Comparison of ENCODE assay signal across 10 mouse cellular contexts in genomic region chr9:73557805-73558204, GRCm38 (mm10).
DNase-seq lines count a peak whose midpoint lies in the region; ATAC-seq and TF ChIP-seq lines count a peak whose summit lies in the region.
"Had no signal": no experiment of that assay in that cellular context is flagged by ENCODE, and none has a peak within 500 bp of the region (broad histone marks: within the 10 kb centered on the region; RNA-seq: fewer than 3 reads in every experiment).

No protein-coding gene starts in this region.

- no peaks in the 10 kb centered on the region for H3K27me3 ChIP-seq in forebrain, embryonic 14.5 days (replicated peaks; ENCODE audit: control insufficient read depth, insufficient read depth, low read length)
- no peaks in the 10 kb centered on the region for H3K27me3 ChIP-seq in forebrain, embryonic 15.5 days
- H3K27me3 ChIP-seq: heart, embryonic 15.5 days; neural tube, embryonic 12.5 days had no signal

- no peak overlapping the region for H3K27ac ChIP-seq in forebrain, embryonic 14.5 days (ENCODE audit: low read depth, low read length)
- no peak overlapping the region for H3K27ac ChIP-seq in forebrain, embryonic 15.5 days (replicated peaks)
- H3K27ac ChIP-seq in bone marrow, adult 2 months (ENCODE audit: control insufficient read depth, insufficient read depth, low read depth, low read length, poor library complexity) = no peak overlapping the region
- H3K27ac ChIP-seq: heart, embryonic 15.5 days; neural tube, embryonic 12.5 days had no signal

- 61% methylated on average over 2 of the region's 2 CpGs for WGBS in forebrain, embryonic 14.5 days
- 74% methylated on average over 2 of the region's 2 CpGs for WGBS in forebrain, embryonic 15.5 days
- 71% methylated on average over 2 of the region's 2 CpGs for WGBS in bone marrow, adult 2 months

- H3K36me3 ChIP-seq in forebrain, embryonic 14.5 days (ENCODE audit: control insufficient read depth, insufficient read depth, low read length) = no peaks in the 10 kb centered on the region
- H3K36me3 ChIP-seq in forebrain, embryonic 15.5 days = no peaks in the 10 kb centered on the region
- H3K36me3 ChIP-seq: heart, embryonic 15.5 days; neural tube, embryonic 12.5 days had no signal

- H3K4me2 ChIP-seq in forebrain, embryonic 14.5 days (ENCODE audit: low read length) = no peak overlapping the region
- no peak overlapping the region for H3K4me2 ChIP-seq in forebrain, embryonic 15.5 days (replicated peaks)
- H3K4me2 ChIP-seq: heart, embryonic 15.5 days; neural tube, embryonic 12.5 days had no signal

- TF ChIP-seq POLR2A in bone marrow, adult 2 months (IDR thresholded peaks at IDR 0.05; ENCODE audit: borderline replicate concordance, control insufficient read depth, low read depth, low read length) = no peak

- TF ChIP-seq CTCF in bone marrow, adult 2 months (IDR thresholded peaks at IDR 0.05; ENCODE audit: control insufficient read depth, insufficient read depth, low read length) = peak; percentile 64

- H3K4me3 ChIP-seq in forebrain, embryonic 14.5 days (ENCODE audit: low read depth, low read length) = no peak overlapping the region
- H3K4me3 ChIP-seq in forebrain, embryonic 15.5 days = no peak overlapping the region
- no peak overlapping the region for H3K4me3 ChIP-seq in bone marrow, adult 2 months (replicated peaks; ENCODE audit: control insufficient read depth, low read depth, low read length)
- H3K4me3 ChIP-seq: heart, embryonic 15.5 days; neural tube, embryonic 12.5 days had no signal

- H3K4me1 ChIP-seq in forebrain, embryonic 14.5 days (ENCODE audit: control insufficient read depth, insufficient read depth, low read length) = no peaks in the 10 kb centered on the region
- H3K4me1 ChIP-seq in forebrain, embryonic 15.5 days = peaks cover under 1% of the 10 kb centered on the region; the same call in 1 of the 2 replicates
- no peaks in the 10 kb centered on the region for H3K4me1 ChIP-seq in bone marrow, adult 2 months (ENCODE audit: control insufficient read depth, insufficient read depth, low read length)
- H3K4me1 ChIP-seq: neural tube, embryonic 12.5 days had no signal

- peak; percentile 50 for DNase-seq in forebrain, embryonic 14.5 days (ENCODE audit: low spot score)
- DNase-seq in 416B (ENCODE audit: low read depth) = peak; percentile 60
- peak; percentile 39 for DNase-seq in forelimb bud, embryonic 11.5 days (ENCODE audit: low read depth, low spot score)
- DNase-seq in layer of hippocampus, postnatal 14 days (ENCODE audit: low spot score in 2 of 2) = peak; percentile 21 to 39
- DNase-seq in mesoderm, embryonic 11.5 days (ENCODE audit: low read depth, low spot score) = peak; percentile 45
- DNase-seq in thymus, postnatal 0 days (ENCODE audit: low spot score) = peak; percentile 29

- no peak for ATAC-seq in forebrain, embryonic 14.5 days
- ATAC-seq in forebrain, embryonic 15.5 days (replicated peaks) = no peak

- H3K9ac ChIP-seq in forebrain, embryonic 14.5 days (ENCODE audit: low read length) = no peak overlapping the region
- H3K9ac ChIP-seq in forebrain, embryonic 15.5 days (replicated peaks) = no peak overlapping the region
- H3K9ac ChIP-seq: heart, embryonic 15.5 days; neural tube, embryonic 12.5 days had no signal

- H3K9me3 ChIP-seq in forebrain, embryonic 14.5 days (replicated peaks; ENCODE audit: control insufficient read depth, low read length) = no peaks in the 10 kb centered on the region
- H3K9me3 ChIP-seq in forebrain, embryonic 15.5 days = no peaks in the 10 kb centered on the region
- H3K9me3 ChIP-seq: heart, embryonic 15.5 days; neural tube, embryonic 12.5 days had no signal
